Mouse (Mus musculus): ENCODE data around the gene Dner. TPM values are rescaled to one million over a fixed set of nuclear protein-coding genes. Genes with fewer than 3 reads are reported as not detected.

Gene Dner
- polyA plus RNA-seq, 1 experiment from 2014 or later = 0.09 TPM

GRCm38 (mm10) chr1:84417276-84417675, 278.7 kb downstream of the Dner start:
- Histone ChIP-seq H3K27me3 (no peaks in the 10 kb centered on the region), H3K27ac (replicated peaks) (no peak overlapping the region), H3K9me3 (replicated peaks) (no peaks in the 10 kb centered on the region), H3K36me3 (replicated peaks) (no peaks in the 10 kb centered on the region), H3K4me1 (replicated peaks) (no peaks in the 10 kb centered on the region), H3K4me2 (no peak overlapping the region), H3K4me3 (replicated peaks) (no peak overlapping the region), H3K9ac (no peak overlapping the region)
- ATAC-seq (ENCODE audit: insufficient read depth) = no peak
- WGBS (ENCODE audit: insufficient replicate concordance) = 68% methylated on average over 6 of the region's 6 CpGs

- H3K9ac ChIP-seq = no peak overlapping the region
- ATAC-seq (ENCODE audit: insufficient read depth) = no peak
- no peak overlapping the region for H3K4me2 ChIP-seq
- H3K9me3 ChIP-seq (replicated peaks) = no peaks in the 10 kb centered on the region
- WGBS (ENCODE audit: insufficient replicate concordance) = 66% methylated on average over 3 of the region's 3 CpGs
- no peaks in the 10 kb centered on the region for H3K27me3 ChIP-seq
- H3K4me3 ChIP-seq (replicated peaks) = no peak overlapping the region
- H3K36me3 ChIP-seq (replicated peaks) = no peaks in the 10 kb centered on the region
- H3K4me1 ChIP-seq (replicated peaks) = no peaks in the 10 kb centered on the region
- no peak overlapping the region for H3K27ac ChIP-seq (replicated peaks)
Observed at GRCm38 (mm10) chr1:84414464-84414863, 281.6 kb downstream of the Dner start.

GRCm38 (mm10) chr1:84409514-84409913, 286.5 kb downstream of the Dner start:
- Histone ChIP-seq H3K27me3 (no peaks in the 10 kb centered on the region), H3K4me3 (replicated peaks) (no peak overlapping the region), H3K9me3 (replicated peaks) (no peaks in the 10 kb centered on the region), H3K9ac (no peak overlapping the region), H3K27ac (replicated peaks) (no peak overlapping the region), H3K36me3 (replicated peaks) (no peaks in the 10 kb centered on the region), H3K4me2 (no peak overlapping the region), H3K4me1 (replicated peaks) (no peaks in the 10 kb centered on the region)
- no peak for ATAC-seq (ENCODE audit: insufficient read depth)
- WGBS (ENCODE audit: insufficient replicate concordance) = 49% methylated on average over 2 of the region's 2 CpGs

GRCm38 (mm10) chr1:84408873-84409272, 287.1 kb downstream of the Dner start:
- WGBS (ENCODE audit: insufficient replicate concordance) = 70% methylated on average over 2 of the region's 2 CpGs
- H3K4me1 ChIP-seq (replicated peaks) = no peaks in the 10 kb centered on the region

GRCm38 (mm10) chr1:84406891-84407290, 289.1 kb downstream of the Dner start:
- Histone ChIP-seq H3K4me3 (replicated peaks) (no peak overlapping the region), H3K27ac (replicated peaks) (no peak overlapping the region), H3K36me3 (replicated peaks) (no peaks in the 10 kb centered on the region), H3K27me3 (no peaks in the 10 kb centered on the region), H3K4me1 (replicated peaks) (no peaks in the 10 kb centered on the region), H3K4me2 (no peak overlapping the region), H3K9ac (no peak overlapping the region), H3K9me3 (replicated peaks) (no peaks in the 10 kb centered on the region)
- no peak for ATAC-seq (ENCODE audit: insufficient read depth)
- 17% methylated on average over 4 of the region's 4 CpGs for WGBS (ENCODE audit: insufficient replicate concordance)

More at GRCm38 (mm10) chr1:84408873-84409272, 287.1 kb downstream of the Dner start:
- no peaks in the 10 kb centered on the region for H3K9me3 ChIP-seq (replicated peaks)
- H3K36me3 ChIP-seq (replicated peaks) = no peaks in the 10 kb centered on the region
- no peak overlapping the region for H3K4me3 ChIP-seq (replicated peaks)
- no peaks in the 10 kb centered on the region for H3K27me3 ChIP-seq
- no peak overlapping the region for H3K27ac ChIP-seq (replicated peaks)
- H3K4me2 ChIP-seq = no peak overlapping the region
- no peak overlapping the region for H3K9ac ChIP-seq
- no peak for ATAC-seq (ENCODE audit: insufficient read depth)

- H3K36me3 ChIP-seq (replicated peaks) = no peaks in the 10 kb centered on the region
- H3K27ac ChIP-seq (replicated peaks) = no peak overlapping the region
- no peaks in the 10 kb centered on the region for H3K27me3 ChIP-seq
- no peak overlapping the region for H3K4me2 ChIP-seq
- no peaks in the 10 kb centered on the region for H3K4me1 ChIP-seq (replicated peaks)
- WGBS (ENCODE audit: insufficient replicate concordance) = 57% methylated on average over 5 of the region's 5 CpGs
- no peaks in the 10 kb centered on the region for H3K9me3 ChIP-seq (replicated peaks)
- H3K9ac ChIP-seq = no peak overlapping the region
- no peak for ATAC-seq (ENCODE audit: insufficient read depth)
- no peak overlapping the region for H3K4me3 ChIP-seq (replicated peaks)
Observed at GRCm38 (mm10) chr1:84405551-84406290, 290.3 kb downstream of the Dner start.

- H3K4me3 ChIP-seq (replicated peaks) = no peak overlapping the region
- ATAC-seq (ENCODE audit: insufficient read depth) = no peak
- H3K9me3 ChIP-seq (replicated peaks) = no peaks in the 10 kb centered on the region
- 37% methylated on average over 12 of the region's 12 CpGs for WGBS (ENCODE audit: insufficient replicate concordance)
- no peak overlapping the region for H3K4me2 ChIP-seq
- no peaks in the 10 kb centered on the region for H3K36me3 ChIP-seq (replicated peaks)
- no peaks in the 10 kb centered on the region for H3K27me3 ChIP-seq
- no peaks in the 10 kb centered on the region for H3K4me1 ChIP-seq (replicated peaks)
- H3K27ac ChIP-seq (replicated peaks) = no peak overlapping the region
- H3K9ac ChIP-seq = no peak overlapping the region
Observed at GRCm38 (mm10) chr1:84404880-84405279, 291.1 kb downstream of the Dner start.

- no peak for ATAC-seq (ENCODE audit: insufficient read depth)
- H3K4me1 ChIP-seq (replicated peaks) = no peaks in the 10 kb centered on the region
- H3K27ac ChIP-seq (replicated peaks) = no peak overlapping the region
- WGBS (ENCODE audit: insufficient replicate concordance) = 61% methylated on average over 1 of the region's 1 CpGs
- no peak overlapping the region for H3K9ac ChIP-seq
- no peak overlapping the region for H3K4me3 ChIP-seq (replicated peaks)
- no peaks in the 10 kb centered on the region for H3K36me3 ChIP-seq (replicated peaks)
- no peak overlapping the region for H3K4me2 ChIP-seq
- no peaks in the 10 kb centered on the region for H3K9me3 ChIP-seq (replicated peaks)
- no peaks in the 10 kb centered on the region for H3K27me3 ChIP-seq
Observed at GRCm38 (mm10) chr1:84402154-84402553, 293.9 kb downstream of the Dner start.

- H3K27ac ChIP-seq (replicated peaks) = no peak overlapping the region
- H3K4me3 ChIP-seq (replicated peaks) = no peak overlapping the region
- no peak for ATAC-seq (ENCODE audit: insufficient read depth)
Observed at GRCm38 (mm10) chr1:84399671-84400070, 296.4 kb downstream of the Dner start.

GRCm38 (mm10) chr1:84399118-84399517, 296.9 kb downstream of the Dner start:
- no peaks in the 10 kb centered on the region for H3K36me3 ChIP-seq (replicated peaks)
- no peak overlapping the region for H3K4me3 ChIP-seq (replicated peaks)
- no peaks in the 10 kb centered on the region for H3K9me3 ChIP-seq (replicated peaks)
- ATAC-seq (ENCODE audit: insufficient read depth) = no peak
- no peaks in the 10 kb centered on the region for H3K4me1 ChIP-seq (replicated peaks)
- H3K4me2 ChIP-seq = no peak overlapping the region
- H3K27me3 ChIP-seq = no peaks in the 10 kb centered on the region
- 68% methylated on average over 4 of the region's 4 CpGs for WGBS (ENCODE audit: insufficient replicate concordance)
- H3K9ac ChIP-seq = no peak overlapping the region
- H3K27ac ChIP-seq (replicated peaks) = no peak overlapping the region

More at GRCm38 (mm10) chr1:84399671-84400070, 296.4 kb downstream of the Dner start:
- no peak overlapping the region for H3K4me2 ChIP-seq
- WGBS (ENCODE audit: insufficient replicate concordance) = 62% methylated on average over 3 of the region's 3 CpGs
- no peak overlapping the region for H3K9ac ChIP-seq
- no peaks in the 10 kb centered on the region for H3K27me3 ChIP-seq
- no peaks in the 10 kb centered on the region for H3K9me3 ChIP-seq (replicated peaks)
- no peaks in the 10 kb centered on the region for H3K36me3 ChIP-seq (replicated peaks)
- no peaks in the 10 kb centered on the region for H3K4me1 ChIP-seq (replicated peaks)

- Histone ChIP-seq H3K4me2 (no peak overlapping the region), H3K9ac (no peak overlapping the region), H3K27ac (replicated peaks) (no peak overlapping the region), H3K27me3 (no peaks in the 10 kb centered on the region), H3K36me3 (replicated peaks) (no peaks in the 10 kb centered on the region), H3K9me3 (replicated peaks) (no peaks in the 10 kb centered on the region), H3K4me3 (replicated peaks) (no peak overlapping the region), H3K4me1 (replicated peaks) (no peaks in the 10 kb centered on the region)
- ATAC-seq (ENCODE audit: insufficient read depth) = no peak
- 36% methylated on average over 3 of the region's 3 CpGs for WGBS (ENCODE audit: insufficient replicate concordance)
Observed at GRCm38 (mm10) chr1:84396787-84397186, 299.2 kb downstream of the Dner start.

GRCm38 (mm10) chr1:84395928-84396327, 300.1 kb downstream of the Dner start:
- Histone ChIP-seq H3K27me3 (no peaks in the 10 kb centered on the region), H3K4me3 (replicated peaks) (no peak overlapping the region), H3K4me1 (replicated peaks) (no peaks in the 10 kb centered on the region), H3K9me3 (replicated peaks) (no peaks in the 10 kb centered on the region), H3K4me2 (no peak overlapping the region), H3K9ac (no peak overlapping the region), H3K27ac (replicated peaks) (no peak overlapping the region), H3K36me3 (replicated peaks) (no peaks in the 10 kb centered on the region)
- ATAC-seq (ENCODE audit: insufficient read depth) = no peak
- 65% methylated on average over 8 of the region's 8 CpGs for WGBS (ENCODE audit: insufficient replicate concordance)
